Mouse (Mus musculus) myocyte (in vitro differentiated cells): ENCODE measurements around the gene Eid2b. TPM values are rescaled to one million over a fixed set of nuclear protein-coding genes. Genes with fewer than 3 reads are reported as not detected.
"Not testable (repeated sequence)": the region's sequence is repeated elsewhere in the genome, so short reads cannot be mapped to it uniquely, and the experiment has no call there.

Experiments
- H3K27me3 ChIP-seq: one replicate; pipeline ENCODE4 v1.6.1; 2011; ENCODE audit not compliant: control insufficient read depth, insufficient read depth, insufficient read length
- H3K36me3 ChIP-seq: one replicate; pipeline ENCODE4 v1.6.1; 2011; ENCODE audit not compliant: control insufficient read depth, insufficient read depth
- H3K4me2 ChIP-seq: one replicate; pipeline ENCODE4 v1.6.1; 2011; ENCODE audit warnings: low read depth, control low read depth
- H3K4me3 ChIP-seq: one replicate; pipeline ENCODE4 v1.5.1; 2011; ENCODE audit warnings: mild to moderate bottlenecking, control low read depth, moderate library complexity
- H3K79me2 ChIP-seq: one replicate; pipeline ENCODE4 v1.6.1; 2011; ENCODE audit not compliant: control insufficient read depth, insufficient read depth
- H3ac ChIP-seq: one replicate; pipeline ENCODE4 v1.6.1; 2011; ENCODE audit not compliant: control insufficient read depth, insufficient read length
- CEBPB ChIP-seq: IDR thresholded peaks from 2 replicates; pipeline ENCODE4 v1.6.1; 2011; ENCODE audit warnings: mild to moderate bottlenecking, moderate library complexity; ENCODE audit not compliant: poor library complexity, insufficient read depth, severe bottlenecking
- E2F4 ChIP-seq: IDR thresholded peaks from one replicate; pipeline ENCODE4 v1.6.1; 2011; ENCODE audit warnings: mild to moderate bottlenecking, control low read depth, moderate library complexity; ENCODE audit not compliant: insufficient read depth
- MAX ChIP-seq: IDR thresholded peaks from one replicate; pipeline ENCODE4 v1.6.1; 2011; ENCODE audit warnings: low read depth, mild to moderate bottlenecking, control low read depth
- MYOD1 ChIP-seq, 3 experiments: IDR thresholded peaks; one replicate each; pipeline ENCODE4 v1.6.1; 2011; ENCODE audit warnings: control low read depth in 2 of 3, low read depth in 2 of 3, mild to moderate bottlenecking in 2 of 3, moderate library complexity in 1 of 3; ENCODE audit not compliant: insufficient read length in 2 of 3, control insufficient read depth in 1 of 3
- MYOG ChIP-seq, 3 experiments: IDR thresholded peaks; one replicate each; pipeline ENCODE4 v1.6.1; 2011; ENCODE audit warnings: control low read depth in 2 of 3, low read depth in 2 of 3, mild to moderate bottlenecking in 2 of 3; ENCODE audit not compliant: insufficient read length in 2 of 3, control insufficient read depth in 1 of 3, insufficient read depth in 1 of 3
- POLR2A ChIP-seq: IDR thresholded peaks from one replicate; pipeline ENCODE4 v1.6.1; 2011; ENCODE audit warnings: low read depth, mild to moderate bottlenecking, control low read depth, moderate library complexity; ENCODE audit not compliant: insufficient read length
- POLR2AphosphoS2 ChIP-seq: IDR thresholded peaks from one replicate; pipeline ENCODE4 v1.6.1; 2011; ENCODE audit warnings: low read depth, control low read depth; ENCODE audit not compliant: insufficient read length
- REST ChIP-seq: IDR thresholded peaks from one replicate; pipeline ENCODE4 v1.6.1; 2011; ENCODE audit warnings: mild to moderate bottlenecking, control low read depth, moderate library complexity; ENCODE audit not compliant: insufficient read depth, insufficient read length
- SRF ChIP-seq: IDR thresholded peaks from one replicate; pipeline ENCODE4 v1.6.1; 2011; ENCODE audit warnings: low read depth; ENCODE audit not compliant: control insufficient read depth, insufficient read length
- TCF12 ChIP-seq: IDR thresholded peaks from one replicate; pipeline ENCODE4 v1.6.1; 2011; ENCODE audit warnings: mild to moderate bottlenecking, control low read depth; ENCODE audit not compliant: poor library complexity, insufficient read depth, severe bottlenecking
- TCF3 ChIP-seq: IDR thresholded peaks from one replicate; pipeline ENCODE4 v1.6.1; 2011; ENCODE audit warnings: low read depth, control low read depth; ENCODE audit not compliant: insufficient read length
- polyA plus RNA-seq: library from polyadenylated mRNA; unstranded; fragments of >200 nt; fragmentation: generic; extraction: Trizol; gene quantifications from one replicate; pipeline ENCODE4 v1.2.1, GENCODE M21; 2012; ENCODE audit warnings: missing spikeins

Eid2b gene
- polyA plus RNA-seq = 6.1 TPM

- H3K79me2 ChIP-seq = no peaks in the 10 kb centered on the region
- no peaks in the 10 kb centered on the region for H3K27me3 ChIP-seq
- peak within 1 kb of the TSS; percentile 26 for H3K4me3 ChIP-seq
- peak within 1 kb of the TSS; percentile 61 for H3ac ChIP-seq
- peak within 1 kb of the TSS; percentile 59 for H3K4me2 ChIP-seq
- no peaks in the 10 kb centered on the region for H3K36me3 ChIP-seq
- no peak for TF ChIP-seq SRF
- TF ChIP-seq CEBPB = peak; percentile 86
- TF ChIP-seq POLR2A = peak; percentile 68
- peak; percentile 72 for TF ChIP-seq POLR2AphosphoS2
- no peak for TF ChIP-seq MYOG (IDR thresholded peaks at IDR 0.05; ENCODE audit: control insufficient read depth in 1 of 3, insufficient read depth in 1 of 3, insufficient read length in 2 of 3, low read depth in 2 of 3)
Measured at GRCm38 (mm10) chr7:28277615-28278278, at the start of gene Eid2b. Gene Eid2b, plus strand, starts transcription at chr7:28277739.

DNA sequence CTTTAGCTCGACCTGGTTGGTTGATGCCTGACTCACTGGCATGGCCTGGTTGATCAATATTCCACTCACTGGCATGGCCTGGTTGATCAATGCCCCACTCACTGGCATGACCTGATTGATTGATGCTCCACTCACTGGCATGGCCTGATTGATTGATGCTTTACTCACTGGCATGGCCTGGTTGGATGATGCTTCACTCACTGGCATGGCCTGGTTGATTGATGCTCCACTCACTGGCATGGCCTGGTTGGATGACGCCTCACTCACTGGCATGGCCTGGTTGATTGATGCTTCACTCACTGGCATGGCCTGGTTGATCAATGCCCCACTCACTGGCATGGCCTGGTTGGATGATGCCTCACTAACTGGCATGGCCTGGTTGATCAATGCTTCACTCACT is 33.6 kb upstream of the Eid2b start:
- not testable (repeated sequence) for H3ac ChIP-seq, H3K27me3 ChIP-seq, H3K79me2 ChIP-seq, H3K4me3 ChIP-seq, H3K36me3 ChIP-seq, H3K4me2 ChIP-seq

- no peaks in the 10 kb centered on the region for H3K27me3 ChIP-seq
- H3K79me2 ChIP-seq = no peaks in the 10 kb centered on the region
- TF ChIP-seq MYOG (IDR thresholded peaks at IDR 0.05; ENCODE audit: control insufficient read depth in 1 of 3, insufficient read depth in 1 of 3, insufficient read length in 2 of 3, low read depth in 2 of 3) (no peak), SRF (no peak), MYOD1 (IDR thresholded peaks at IDR 0.05; ENCODE audit: control insufficient read depth in 1 of 3, insufficient read length in 2 of 3, low read depth in 2 of 3) (no peak), MAX (no peak), TCF12 (no peak)
- H3K4me3 ChIP-seq = no peak overlapping the region
- no peaks in the 10 kb centered on the region for H3K36me3 ChIP-seq
- H3K4me2 ChIP-seq = no peak overlapping the region
- H3ac ChIP-seq = no peak overlapping the region
Measured at GRCm38 (mm10) chr7:28248957-28249356, 28.6 kb upstream of the Eid2b start.

DNA sequence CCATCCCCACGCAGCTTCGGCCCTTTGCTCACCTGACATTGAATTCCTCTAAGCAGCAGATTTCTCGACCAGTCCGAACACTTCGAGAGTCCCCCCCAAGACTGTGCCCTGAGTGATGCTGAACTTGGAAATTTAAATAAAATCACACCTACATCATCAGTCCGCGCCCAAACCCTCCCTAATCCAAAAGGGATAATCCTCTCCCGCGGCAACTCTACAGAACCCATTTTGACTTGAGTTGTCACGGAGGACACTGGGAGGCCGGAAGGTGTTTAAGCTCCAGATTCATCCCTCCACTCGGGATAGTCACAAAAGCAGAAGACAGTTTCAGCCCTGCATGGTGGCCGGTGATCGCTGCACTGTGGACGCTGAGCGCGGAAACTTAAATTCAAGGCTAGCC is 25.6 kb upstream of the Eid2b start:
- Histone ChIP-seq H3K4me3 (no peak overlapping the region), H3K36me3 (no peaks in the 10 kb centered on the region), H3K27me3 (no peaks in the 10 kb centered on the region), H3K79me2 (no peaks in the 10 kb centered on the region), H3ac (no peak overlapping the region), H3K4me2 (no peak overlapping the region)
- no peak for TF ChIP-seq REST
- TF ChIP-seq MYOG (IDR thresholded peaks at IDR 0.05; ENCODE audit: control insufficient read depth in 1 of 3, insufficient read depth in 1 of 3, insufficient read length in 2 of 3, low read depth in 2 of 3) = no peak
- no peak for TF ChIP-seq TCF3

- Histone ChIP-seq H3K4me3 (no peak overlapping the region), H3K36me3 (no peaks in the 10 kb centered on the region), H3K4me2 (no peak overlapping the region), H3ac (no peak overlapping the region), H3K27me3 (no peaks in the 10 kb centered on the region), H3K79me2 (no peaks in the 10 kb centered on the region)
- TF ChIP-seq MYOG (IDR thresholded peaks at IDR 0.05; ENCODE audit: control insufficient read depth in 1 of 3, insufficient read depth in 1 of 3, insufficient read length in 2 of 3, low read depth in 2 of 3) = no peak
- TF ChIP-seq MAX = no peak
- no peak for TF ChIP-seq E2F4
Measured at GRCm38 (mm10) chr7:28254591-28254990, 22.9 kb upstream of the Eid2b start.

- H3K36me3 ChIP-seq = no peaks in the 10 kb centered on the region
- no peak overlapping the region for H3K4me2 ChIP-seq
- no peak for TF ChIP-seq REST
- TF ChIP-seq POLR2AphosphoS2 = no peak
- TF ChIP-seq E2F4 = no peak
- no peak for TF ChIP-seq SRF
- no peak overlapping the region for H3K4me3 ChIP-seq
- H3ac ChIP-seq = no peak overlapping the region
- no peaks in the 10 kb centered on the region for H3K79me2 ChIP-seq
- no peaks in the 10 kb centered on the region for H3K27me3 ChIP-seq
Measured at GRCm38 (mm10) chr7:28255476-28255875, 22.1 kb upstream of the Eid2b start.
